8 mouse cellular contexts compared by ENCODE assay signal in genomic region chr13:109117210-109117791, GRCm38 (mm10).
DNase-seq lines count a peak whose midpoint lies in the region; ATAC-seq and TF ChIP-seq lines count a peak whose summit lies in the region.

No protein-coding gene starts in this region.

- no peaks in the 10 kb centered on the region for H3K36me3 ChIP-seq in heart, embryonic 15.5 days
- H3K36me3 ChIP-seq in limb, embryonic 11.5 days (ENCODE audit: control insufficient read depth, insufficient read depth, low read length): no peaks in the 10 kb centered on the region

- DNase-seq in heart, postnatal 4 days: no peak
- peak; percentile 81 to 82 for DNase-seq in cerebellum, postnatal 25 days
- DNase-seq in frontal cortex, postnatal 36 days (ENCODE audit: low spot score in 2 of 2): peak; percentile 55 to 59
- DNase-seq in limb, embryonic 11.5 days (ENCODE audit: low spot score): peak; percentile 57
- DNase-seq in right cerebral cortex, postnatal 36 days (ENCODE audit: low spot score in 2 of 2): peak; percentile 30 to 42
- DNase-seq in gastrocnemius, adult 8-10 months (ENCODE audit: low spot score in 2 of 2): no peak
- no peak for DNase-seq in gastrocnemius, adult 2 months

- H3K27me3 ChIP-seq in heart, embryonic 15.5 days: peaks cover 40% of the 10 kb centered on the region
- H3K27me3 ChIP-seq in limb, embryonic 11.5 days (ENCODE audit: control insufficient read depth, insufficient read depth, low read length): no peaks in the 10 kb centered on the region

- peak overlapping the region; percentile 49 for H3K4me3 ChIP-seq in heart, embryonic 15.5 days
- H3K4me3 ChIP-seq in limb, embryonic 11.5 days (ENCODE audit: low read depth, low read length): peak overlapping the region; percentile 42
- no peak overlapping the region for H3K4me3 ChIP-seq in gastrocnemius, adult 2 months

- no peak for TF ChIP-seq CTCF in gastrocnemius, adult 2 months (IDR thresholded peaks at IDR 0.05)

- no peaks in the 10 kb centered on the region for H3K9me3 ChIP-seq in heart, embryonic 15.5 days (replicated peaks)
- H3K9me3 ChIP-seq in limb, embryonic 11.5 days (ENCODE audit: control insufficient read depth, low read length): no peaks in the 10 kb centered on the region

- H3K4me1 ChIP-seq in heart, embryonic 15.5 days (replicated peaks): peaks cover 12% of the 10 kb centered on the region
- H3K4me1 ChIP-seq in limb, embryonic 11.5 days (ENCODE audit: control insufficient read depth, insufficient read depth, low read length): peaks cover 7% of the 10 kb centered on the region

- intact Hi-C loops in gastrocnemius, adult 2 months (cut with DNase I): no loop called here

- peak overlapping the region; percentile 91 for H3K4me2 ChIP-seq in heart, embryonic 15.5 days
- peak overlapping the region; percentile 100 for H3K4me2 ChIP-seq in limb, embryonic 11.5 days (ENCODE audit: low read depth, severe bottlenecking)

- WGBS in heart, embryonic 15.5 days: 10% methylated on average over 14 of the region's 14 CpGs
- WGBS in limb, embryonic 11.5 days: 6% methylated on average over 14 of the region's 14 CpGs

- no peak for ATAC-seq in heart, embryonic 15.5 days (replicated peaks; ENCODE audit: insufficient number of reproducible peaks, insufficient read depth, low FRiP score, low read depth)
- ATAC-seq in limb, embryonic 11.5 days (ENCODE audit: insufficient number of reproducible peaks, low FRiP score, low TSS enrichment, low read depth): peak; percentile 72

- no peak overlapping the region for H3K9ac ChIP-seq in heart, embryonic 15.5 days
- H3K9ac ChIP-seq in limb, embryonic 11.5 days (ENCODE audit: low read length): no peak overlapping the region

- H3K27ac ChIP-seq in heart, embryonic 15.5 days: no peak overlapping the region
- H3K27ac ChIP-seq in limb, embryonic 11.5 days (replicated peaks; ENCODE audit: low read depth, low read length): no peak overlapping the region
- no peak overlapping the region for H3K27ac ChIP-seq in gastrocnemius, adult 2 months

Comparison
In these comparisons a context has a peak if more than half of its experiments do, and no peak if none do; other contexts are left out.
1. DNase-seq: peak in cerebellum, postnatal 25 days (2 of 2), frontal cortex, postnatal 36 days (2 of 2), limb, embryonic 11.5 days (single experiment) and right cerebral cortex, postnatal 36 days (2 of 2); none in heart, postnatal 4 days (single experiment), gastrocnemius, adult 8-10 months (0 of 2) and gastrocnemius, adult 2 months (single experiment).